Mouse (Mus musculus) forebrain, embryonic 10.5 days (tissue): Measurements from ENCODE around the gene Rnase12. TPM values are rescaled to one million over a fixed set of nuclear protein-coding genes. Genes with fewer than 3 reads are reported as not detected.
A peak's percentile ranks its signal among the peaks of the same experiment; 100 is the strongest.
"Not testable (repeated sequence)": the region's sequence is repeated elsewhere in the genome, so short reads cannot be mapped to it uniquely, and the experiment has no call there.

Source experiments
- DNase-seq: peaks from one replicate; pipeline ENCODE4 v3.0.0-alpha.2; 2017; ENCODE audit warnings: low spot score; ENCODE audit errors: extremely low spot score
- H3K27ac ChIP-seq: fragments of 300-500 bp; sonication (generic); 2 replicates; pipeline ENCODE4 v1.5.1; 2016; ENCODE audit warnings: mild to moderate bottlenecking
- H3K27me3 ChIP-seq: fragments of 300-500 bp; sonication (generic); 2 replicates; pipeline ENCODE4 v1.6.1; 2016; ENCODE audit warnings: mild to moderate bottlenecking; ENCODE audit not compliant: poor library complexity, severe bottlenecking
- H3K36me3 ChIP-seq: fragments of 300-500 bp; sonication (generic); replicated peaks from 2 replicates; pipeline ENCODE4 v1.6.1; 2016; ENCODE audit warnings: mild to moderate bottlenecking, moderate library complexity
- H3K4me1 ChIP-seq: fragments of 300-500 bp; sonication (generic); 2 replicates; pipeline ENCODE4 v1.6.1; 2016
- H3K4me3 ChIP-seq: fragments of 300-500 bp; sonication (generic); 2 replicates; pipeline ENCODE4 v1.5.1; 2016; ENCODE audit warnings: mild to moderate bottlenecking, moderate library complexity
- H3K9me3 ChIP-seq: fragments of 300-500 bp; sonication (generic); 2 replicates; pipeline ENCODE4 v1.6.1; 2016; ENCODE audit warnings: mild to moderate bottlenecking, moderate library complexity
- WGBS: fragments of 180-500 bp; shearing (Covaris S2); methylation state at CpG from one replicate; pipeline ENCODE4 v1.1.7; 2016; 5-methylcytosine and 5-hydroxymethylcytosine counted together
- polyA plus RNA-seq: library from polyadenylated mRNA; unstranded; fragments of >200 nt; fragmentation: Nextera tagmentation; extraction: Ambion mirVana; gene quantifications from 2 replicates; pipeline ENCODE4 v1.2.1, GENCODE M21; 2016

Gene Rnase12
- not detected in 2 replicates for polyA plus RNA-seq

GRCm38 (mm10) chr14:51057401-51057831, at the start of gene Rnase12:
Rnase12 (minus strand) TSS chr14:51057661.
- Histone ChIP-seq H3K4me3 (no peak within 1 kb of the TSS), H3K27ac (no peak within 1 kb of the TSS), H3K36me3 (no peaks in the 10 kb centered on the region), H3K27me3 (peaks cover 83% of the 10 kb centered on the region), H3K4me1 (peaks cover 20% of the 10 kb centered on the region), H3K9me3 (no peaks in the 10 kb centered on the region)
- no peak for DNase-seq
- WGBS: 75% methylated on average over 9 of the region's 9 CpGs

- DNase-seq: no peak
- no peaks in the 10 kb centered on the region for H3K36me3 ChIP-seq
- H3K9me3 ChIP-seq: no peaks in the 10 kb centered on the region
- H3K27me3 ChIP-seq: no peaks in the 10 kb centered on the region
- H3K4me1 ChIP-seq: no peaks in the 10 kb centered on the region
- no peak overlapping the region for H3K4me3 ChIP-seq
- no peak overlapping the region for H3K27ac ChIP-seq
Observed at GRCm38 (mm10) chr14:51106449-51106967, 49.0 kb upstream of the Rnase12 start.

DNA sequence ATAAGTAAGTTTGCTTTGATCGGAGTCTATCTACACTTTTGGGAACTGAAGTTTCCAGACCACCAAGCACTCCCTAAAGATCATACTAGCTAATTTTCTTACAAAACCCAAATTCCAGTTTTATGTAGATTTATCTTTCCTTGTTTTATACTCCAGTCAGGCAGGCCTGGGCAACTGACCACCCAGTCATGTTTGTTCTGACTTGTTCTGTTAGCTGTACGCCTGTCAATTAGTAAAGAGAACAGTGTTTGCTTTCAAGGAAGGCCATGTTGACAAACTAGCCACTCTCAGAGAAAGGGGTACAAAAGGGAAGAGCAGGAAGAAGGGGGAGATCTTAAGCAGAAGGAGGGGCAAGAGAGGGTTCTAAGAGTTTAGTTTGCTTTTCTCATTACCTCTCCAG, 46.9 kb upstream of the Rnase12 start:
- H3K36me3 ChIP-seq: no peaks in the 10 kb centered on the region
- no peaks in the 10 kb centered on the region for H3K27me3 ChIP-seq
- H3K4me3 ChIP-seq: no peak overlapping the region
- DNase-seq: no peak
- no peaks in the 10 kb centered on the region for H3K4me1 ChIP-seq
- H3K27ac ChIP-seq: no peak overlapping the region
- WGBS: 86% methylated on average over 2 of the region's 2 CpGs
- no peaks in the 10 kb centered on the region for H3K9me3 ChIP-seq

GRCm38 (mm10) chr14:51103217-51103616, 45.8 kb upstream of the Rnase12 start:
- no peaks in the 10 kb centered on the region for H3K9me3 ChIP-seq
- H3K4me3 ChIP-seq: no peak overlapping the region
- DNase-seq: peak; percentile 61
- no peak overlapping the region for H3K27ac ChIP-seq
- 56% methylated on average over 3 of the region's 3 CpGs for WGBS
- no peaks in the 10 kb centered on the region for H3K36me3 ChIP-seq
- H3K4me1 ChIP-seq: no peaks in the 10 kb centered on the region
- H3K27me3 ChIP-seq: no peaks in the 10 kb centered on the region

DNA sequence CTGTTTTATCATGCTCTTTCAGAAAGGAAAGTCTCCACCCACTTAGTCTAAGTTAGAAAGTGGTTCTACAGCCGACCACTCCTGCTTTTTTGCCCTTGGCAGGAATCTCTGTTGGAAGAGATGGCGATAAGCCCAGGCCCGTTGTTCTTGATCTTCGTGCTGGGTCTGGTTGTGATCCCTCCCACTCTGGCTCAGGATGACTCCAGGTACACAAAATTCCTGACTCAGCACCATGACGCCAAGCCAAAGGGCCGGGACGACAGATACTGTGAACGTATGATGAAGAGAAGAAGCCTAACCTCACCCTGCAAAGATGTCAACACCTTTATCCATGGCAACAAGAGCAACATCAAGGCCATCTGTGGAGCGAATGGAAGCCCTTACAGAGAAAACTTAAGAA, 43.8 kb upstream of the Rnase12 start:
- H3K4me3 ChIP-seq: no peak overlapping the region
- H3K9me3 ChIP-seq: no peaks in the 10 kb centered on the region
- no peaks in the 10 kb centered on the region for H3K4me1 ChIP-seq
- no peaks in the 10 kb centered on the region for H3K27me3 ChIP-seq
- DNase-seq: no peak
- no peaks in the 10 kb centered on the region for H3K36me3 ChIP-seq
- WGBS: 82% methylated on average over 9 of the region's 9 CpGs
- H3K27ac ChIP-seq: no peak overlapping the region

GRCm38 (mm10) chr14:51098921-51099320, 41.5 kb upstream of the Rnase12 start:
- H3K4me1 ChIP-seq: no peaks in the 10 kb centered on the region
- H3K4me3 ChIP-seq: no peak overlapping the region
- H3K27me3 ChIP-seq: no peaks in the 10 kb centered on the region
- H3K36me3 ChIP-seq: no peaks in the 10 kb centered on the region
- DNase-seq: no peak
- H3K9me3 ChIP-seq: no peaks in the 10 kb centered on the region
- WGBS: 95% methylated on average over 11 of the region's 11 CpGs
- H3K27ac ChIP-seq: no peak overlapping the region

- WGBS: 38% methylated on average over 1 of the region's 1 CpGs
- not testable (repeated sequence) for H3K4me3 ChIP-seq, DNase-seq, H3K36me3 ChIP-seq, H3K9me3 ChIP-seq, H3K4me1 ChIP-seq, H3K27ac ChIP-seq, H3K27me3 ChIP-seq
Observed at GRCm38 (mm10) chr14:51098300-51098699, 40.8 kb upstream of the Rnase12 start.

DNA sequence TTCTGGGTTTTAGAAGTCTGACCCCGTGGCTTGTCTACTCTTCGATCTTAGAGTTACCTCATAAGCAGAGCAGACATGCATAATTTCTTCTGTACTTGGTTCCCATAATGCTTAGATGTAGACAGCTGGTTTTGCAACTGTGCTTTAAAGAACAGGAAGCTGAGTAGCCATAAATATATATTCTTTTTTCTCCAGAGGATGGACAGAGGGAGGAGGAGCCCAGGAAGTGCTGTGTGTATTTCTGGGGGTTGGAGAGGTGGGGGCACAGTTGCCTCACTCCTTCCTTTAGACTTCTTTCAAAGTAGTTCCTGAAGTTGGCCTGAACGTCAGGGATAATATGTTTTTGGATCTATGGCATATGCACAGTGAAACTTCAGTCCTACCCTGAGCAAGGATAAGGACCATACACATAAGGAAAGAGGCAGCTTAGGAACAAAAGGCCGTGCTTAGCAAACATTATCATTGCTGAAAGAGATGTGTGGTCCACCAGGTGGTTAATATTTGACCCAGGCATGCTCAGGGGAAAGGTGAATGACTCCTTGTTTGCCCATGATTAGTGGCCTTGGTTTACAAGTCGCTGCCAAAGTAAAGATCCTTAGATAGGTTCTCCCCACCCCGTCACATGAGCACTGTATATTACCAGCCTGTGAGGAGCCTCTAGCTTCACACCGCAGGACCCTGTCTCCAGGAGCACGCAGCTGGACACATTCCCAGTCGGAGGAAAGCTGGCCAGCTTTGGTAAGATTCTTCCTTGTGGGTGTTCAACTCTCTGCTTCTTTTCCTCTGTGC, 38.5 kb upstream of the Rnase12 start:
- H3K9me3 ChIP-seq: no peaks in the 10 kb centered on the region
- WGBS: 80% methylated on average over 9 of the region's 9 CpGs
- H3K36me3 ChIP-seq: no peaks in the 10 kb centered on the region
- H3K27ac ChIP-seq: no peak overlapping the region
- no peak overlapping the region for H3K4me3 ChIP-seq
- peaks cover 10% of the 10 kb centered on the region; the same call in 1 of the 2 replicates for H3K27me3 ChIP-seq
- H3K4me1 ChIP-seq: no peaks in the 10 kb centered on the region
- DNase-seq: no peak

- 74% methylated on average over 9 of the region's 9 CpGs for WGBS
- Histone ChIP-seq H3K9me3 (no peaks in the 10 kb centered on the region), H3K4me1 (no peaks in the 10 kb centered on the region), H3K27ac (no peak overlapping the region), H3K4me3 (no peak overlapping the region), H3K36me3 (no peaks in the 10 kb centered on the region), H3K27me3 (peaks cover 10% of the 10 kb centered on the region; the same call in 1 of the 2 replicates)
- DNase-seq: no peak
Observed at GRCm38 (mm10) chr14:51094921-51095320, 37.5 kb upstream of the Rnase12 start.

DNA sequence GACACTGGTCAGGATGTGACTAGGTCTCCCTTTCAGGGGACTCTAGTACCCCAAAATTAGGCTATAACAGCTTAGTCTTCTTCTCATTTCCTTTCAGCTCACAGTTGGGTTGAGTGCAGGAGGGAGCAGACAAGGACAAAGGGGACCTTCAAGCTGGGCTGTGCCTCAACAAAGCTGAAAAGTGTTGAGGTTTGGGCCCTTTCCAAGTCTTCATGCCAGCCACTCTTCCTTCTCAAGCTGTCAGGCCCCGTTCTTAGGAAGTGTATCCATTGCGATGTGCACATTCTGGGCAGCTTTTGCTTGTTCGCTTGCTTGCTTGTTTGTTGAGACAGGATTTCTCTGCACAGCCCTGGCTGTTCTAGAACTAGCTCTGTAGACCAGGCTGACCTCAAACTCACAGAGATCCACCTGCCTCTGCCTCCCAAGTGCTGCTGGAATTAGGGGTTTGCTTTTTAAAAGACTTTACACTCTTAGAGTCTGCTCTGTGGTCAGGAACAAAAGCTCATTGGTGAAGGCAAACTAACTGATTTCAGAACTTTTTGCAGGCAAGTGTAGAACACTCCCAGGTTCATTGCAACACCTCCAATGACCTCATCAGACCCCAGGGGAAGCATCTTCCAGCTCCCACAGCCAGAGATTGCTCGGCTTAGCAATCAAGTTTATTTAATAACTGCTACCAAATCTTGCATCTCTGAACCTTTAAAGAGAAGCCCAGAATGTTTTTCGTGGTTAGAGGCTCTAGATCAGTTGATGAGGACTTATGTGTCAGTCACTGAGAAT, 36.8 kb upstream of the Rnase12 start:
- 79% methylated on average over 5 of the region's 5 CpGs for WGBS
- Histone ChIP-seq H3K4me3 (no peak overlapping the region), H3K9me3 (no peaks in the 10 kb centered on the region), H3K27me3 (peaks cover 10% of the 10 kb centered on the region; the same call in 1 of the 2 replicates), H3K4me1 (no peaks in the 10 kb centered on the region), H3K27ac (no peak overlapping the region), H3K36me3 (no peaks in the 10 kb centered on the region)
- DNase-seq: no peak

GRCm38 (mm10) chr14:51093496-51093895, 36.0 kb upstream of the Rnase12 start:
- WGBS: 32% methylated on average over 3 of the region's 3 CpGs
- H3K27ac ChIP-seq: no peak overlapping the region
- H3K4me3 ChIP-seq: no peak overlapping the region
- no peak for DNase-seq
- no peaks in the 10 kb centered on the region for H3K36me3 ChIP-seq
- H3K9me3 ChIP-seq: no peaks in the 10 kb centered on the region
- H3K4me1 ChIP-seq: no peaks in the 10 kb centered on the region
- H3K27me3 ChIP-seq: peaks cover 10% of the 10 kb centered on the region; the same call in 1 of the 2 replicates

- H3K4me3 ChIP-seq: no peak overlapping the region
- H3K27ac ChIP-seq: no peak overlapping the region
- 49% methylated on average over 8 of the region's 8 CpGs for WGBS
- H3K9me3 ChIP-seq: no peaks in the 10 kb centered on the region
- DNase-seq: no peak
- peaks cover 4% of the 10 kb centered on the region; the same call in 1 of the 2 replicates for H3K4me1 ChIP-seq
- H3K27me3 ChIP-seq: peaks cover 10% of the 10 kb centered on the region; the same call in 1 of the 2 replicates
- no peaks in the 10 kb centered on the region for H3K36me3 ChIP-seq
Observed at GRCm38 (mm10) chr14:51092073-51092620, 34.7 kb upstream of the Rnase12 start.
